Mouse (Mus musculus): Measurements from ENCODE around the gene Hnrnpl. TPM values are rescaled to one million over a fixed set of nuclear protein-coding genes. Genes with fewer than 3 reads are reported as not detected.

The Hnrnpl gene
- polyA plus RNA-seq, 2 experiments = 83.1 to 138 TPM

GRCm38 (mm10) chr7:28780857-28781256 lies 27.5 kb upstream of the Hnrnpl start:
- TF ChIP-seq CTCF (IDR thresholded peaks at IDR 0.05; ENCODE audit: low read depth) (no peak), EP300 (IDR thresholded peaks at IDR 0.05; ENCODE audit: low read depth) (no peak)
- H3K4me1 ChIP-seq (replicated peaks; ENCODE audit: control insufficient read depth in 2 of 2, insufficient read depth in 2 of 2, low read length in 1 of 2) = peaks cover 2 to 6% of the 10 kb centered on the region in 2 experiments
- no peak overlapping the region for H3K4me2 ChIP-seq (ENCODE audit: low read depth)
- WGBS (ENCODE audit: insufficient replicate concordance) = 48% methylated on average over 7 of the region's 7 CpGs
- H3K9me3 ChIP-seq (ENCODE audit: control insufficient read depth, low read length) = no peaks in the 10 kb centered on the region
- ATAC-seq (ENCODE audit: insufficient read depth) (no peak), DNase-seq (ENCODE audit: low read depth in 3 of 3, low spot score in 3 of 3) (no peak)
- no peak overlapping the region for H3K4me3 ChIP-seq (ENCODE audit: insufficient read depth in 1 of 2, low read depth in 2 of 2, low read length in 2 of 2)
- H3K9ac ChIP-seq (replicated peaks) = no peak overlapping the region
- H3K27me3 ChIP-seq (ENCODE audit: control insufficient read depth, insufficient read depth, low read length) = no peaks in the 10 kb centered on the region
- H3K36me3 ChIP-seq (replicated peaks; ENCODE audit: control insufficient read depth, insufficient read depth, low read depth) = no peaks in the 10 kb centered on the region
- H3K27ac ChIP-seq = no peak overlapping the region

DNA sequence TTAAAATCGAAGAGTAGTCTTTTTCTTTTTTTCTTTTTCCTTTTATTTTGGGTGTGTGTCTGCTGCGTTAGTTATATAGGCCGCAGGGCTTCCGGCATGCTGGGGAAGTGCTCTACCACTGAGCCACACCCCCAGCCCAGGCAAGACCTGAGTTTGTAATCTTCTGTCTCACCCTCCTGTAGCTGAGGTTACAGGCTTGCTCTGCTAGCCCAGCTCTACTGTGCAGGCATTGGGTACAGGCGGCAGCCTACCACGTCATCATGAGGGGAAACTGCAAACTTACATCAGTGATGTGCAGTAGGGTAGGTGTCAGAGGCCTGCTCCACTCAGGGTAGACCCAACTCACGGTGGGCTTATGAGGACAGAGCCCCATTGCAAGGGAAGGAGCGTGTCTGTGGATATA lies 27.1 kb upstream of the Hnrnpl start:
- ATAC-seq (ENCODE audit: insufficient read depth) (no peak), DNase-seq (ENCODE audit: low read depth in 3 of 3, low spot score in 3 of 3) (no peak)
- WGBS (ENCODE audit: insufficient replicate concordance) = 69% methylated on average over 8 of the region's 8 CpGs
- no peak overlapping the region for H3K4me3 ChIP-seq (ENCODE audit: insufficient read depth in 1 of 2, low read depth in 2 of 2, low read length in 2 of 2)
- H3K9ac ChIP-seq (replicated peaks) = no peak overlapping the region
- H3K4me1 ChIP-seq (replicated peaks; ENCODE audit: control insufficient read depth in 2 of 2, insufficient read depth in 2 of 2, low read length in 1 of 2) = peaks cover 2 to 6% of the 10 kb centered on the region in 2 experiments
- TF ChIP-seq EP300 (IDR thresholded peaks at IDR 0.05; ENCODE audit: low read depth) (no peak), CTCF (IDR thresholded peaks at IDR 0.05; ENCODE audit: low read depth) (no peak)
- no peak overlapping the region for H3K27ac ChIP-seq
- no peaks in the 10 kb centered on the region for H3K9me3 ChIP-seq (ENCODE audit: control insufficient read depth, low read length)
- no peak overlapping the region for H3K4me2 ChIP-seq (ENCODE audit: low read depth)
- no peaks in the 10 kb centered on the region for H3K36me3 ChIP-seq (replicated peaks; ENCODE audit: control insufficient read depth, insufficient read depth, low read depth)
- H3K27me3 ChIP-seq (ENCODE audit: control insufficient read depth, insufficient read depth, low read length) = no peaks in the 10 kb centered on the region

DNA sequence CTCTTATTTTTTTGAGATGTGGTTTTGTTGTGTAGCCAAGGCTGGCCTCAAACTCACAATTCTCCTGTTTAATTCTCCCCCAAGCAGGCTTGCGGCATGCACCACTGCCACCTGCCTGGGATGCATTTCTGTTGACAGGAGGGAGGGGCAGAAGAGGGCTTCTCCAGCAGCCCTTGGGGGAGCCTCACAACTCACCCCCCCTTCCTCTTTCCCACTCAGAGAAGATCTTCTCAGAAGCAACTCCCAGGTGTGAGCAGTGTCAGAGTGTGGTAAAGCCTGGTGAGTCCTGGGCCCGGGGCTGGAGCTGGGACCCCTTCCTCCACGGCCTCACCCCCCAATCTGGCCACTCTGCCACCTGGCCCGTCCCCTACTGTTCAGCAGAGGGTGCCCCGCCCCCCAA lies 23.2 kb upstream of the Hnrnpl start:
- no peak for DNase-seq (ENCODE audit: low read depth in 3 of 3, low spot score in 3 of 3)
- WGBS (ENCODE audit: insufficient replicate concordance) = 82% methylated on average over 5 of the region's 5 CpGs

GRCm38 (mm10) chr7:28787884-28788283 lies 20.5 kb upstream of the Hnrnpl start:
- no peak for ATAC-seq (ENCODE audit: insufficient read depth)
- Histone ChIP-seq H3K27ac (no peak overlapping the region), H3K36me3 (replicated peaks; ENCODE audit: control insufficient read depth, insufficient read depth, low read depth) (no peaks in the 10 kb centered on the region)

More for the DNA sequence above, 23.2 kb upstream of the Hnrnpl start:
- H3K9ac ChIP-seq (replicated peaks) = no peak overlapping the region
- H3K4me3 ChIP-seq (ENCODE audit: insufficient read depth in 1 of 2, low read depth in 2 of 2, low read length in 2 of 2) = no peak overlapping the region
- H3K4me2 ChIP-seq (ENCODE audit: low read depth) = no peak overlapping the region
- no peaks in the 10 kb centered on the region for H3K36me3 ChIP-seq (replicated peaks; ENCODE audit: control insufficient read depth, insufficient read depth, low read depth)
- no peak for ATAC-seq (ENCODE audit: insufficient read depth)
- H3K27ac ChIP-seq = no peak overlapping the region
- TF ChIP-seq EP300 (IDR thresholded peaks at IDR 0.05; ENCODE audit: low read depth) = no peak
- TF ChIP-seq CTCF (IDR thresholded peaks at IDR 0.05; ENCODE audit: low read depth) = no peak
- no peaks in the 10 kb centered on the region for H3K27me3 ChIP-seq (ENCODE audit: control insufficient read depth, insufficient read depth, low read length)
- H3K9me3 ChIP-seq (ENCODE audit: control insufficient read depth, low read length) = no peaks in the 10 kb centered on the region
- peaks cover 2 to 6% of the 10 kb centered on the region in 2 experiments for H3K4me1 ChIP-seq (replicated peaks; ENCODE audit: control insufficient read depth in 2 of 2, insufficient read depth in 2 of 2, low read length in 1 of 2)

GRCm38 (mm10) chr7:28788307-28789195 lies 19.8 kb upstream of the Hnrnpl start, which contains the start of gene Rinl:
TSS of gene Rinl (plus strand) at chr7:28788969.
- Histone ChIP-seq H3K36me3 (replicated peaks; ENCODE audit: control insufficient read depth, insufficient read depth, low read depth) (no peaks in the 10 kb centered on the region), H3K9ac (replicated peaks) (no peak within 1 kb of the TSS), H3K4me2 (ENCODE audit: low read depth) (no peak within 1 kb of the TSS), H3K4me3 (ENCODE audit: insufficient read depth in 1 of 2, low read depth in 2 of 2, low read length in 2 of 2) (no peak within 1 kb of the TSS), H3K27me3 (ENCODE audit: control insufficient read depth, insufficient read depth, low read length) (no peaks in the 10 kb centered on the region), H3K4me1 (replicated peaks; ENCODE audit: control insufficient read depth in 2 of 2, insufficient read depth in 2 of 2, low read length in 1 of 2) (peaks cover 0 to 3% of the 10 kb centered on the region in 2 experiments; a peak in 1 of 4 replicates), H3K27ac (no peak within 1 kb of the TSS), H3K9me3 (ENCODE audit: control insufficient read depth, low read length) (no peaks in the 10 kb centered on the region)
- 38% methylated on average over 5 of the region's 5 CpGs for WGBS (ENCODE audit: insufficient replicate concordance)
- ATAC-seq (ENCODE audit: insufficient read depth) (no peak), DNase-seq (ENCODE audit: low read depth in 3 of 3, low spot score in 3 of 3) (no peak)
- TF ChIP-seq CTCF (IDR thresholded peaks at IDR 0.05; ENCODE audit: low read depth) (no peak), EP300 (IDR thresholded peaks at IDR 0.05; ENCODE audit: low read depth) (no peak)

More at GRCm38 (mm10) chr7:28787884-28788283, 20.5 kb upstream of the Hnrnpl start:
- H3K4me1 ChIP-seq (replicated peaks; ENCODE audit: control insufficient read depth in 2 of 2, insufficient read depth in 2 of 2, low read length in 1 of 2) = peaks cover 0 to 3% of the 10 kb centered on the region in 2 experiments; a peak in 1 of 4 replicates
- DNase-seq (ENCODE audit: low read depth in 3 of 3, low spot score in 3 of 3) = no peak
- H3K4me3 ChIP-seq (ENCODE audit: insufficient read depth in 1 of 2, low read depth in 2 of 2, low read length in 2 of 2) = no peak overlapping the region
- H3K4me2 ChIP-seq (ENCODE audit: low read depth) = no peak overlapping the region
- H3K9me3 ChIP-seq (ENCODE audit: control insufficient read depth, low read length) = no peaks in the 10 kb centered on the region
- 81% methylated on average over 9 of the region's 9 CpGs for WGBS (ENCODE audit: insufficient replicate concordance)
- TF ChIP-seq EP300 (IDR thresholded peaks at IDR 0.05; ENCODE audit: low read depth) (no peak), CTCF (IDR thresholded peaks at IDR 0.05; ENCODE audit: low read depth) (no peak)
- no peaks in the 10 kb centered on the region for H3K27me3 ChIP-seq (ENCODE audit: control insufficient read depth, insufficient read depth, low read length)
- H3K9ac ChIP-seq (replicated peaks) = no peak overlapping the region
